Mouse (Mus musculus) forebrain, embryonic 15.5 days (tissue): ENCODE data around the gene Nr1d1. TPM values are rescaled to one million over a fixed set of nuclear protein-coding genes. Genes with fewer than 3 reads are reported as not detected.

Source experiments
- ATAC-seq: fragments of 200-750 bp; cut with Nextera tagmentation; replicated peaks from 2 replicates; pipeline ENCODE4 v1.8.0; 2017; ENCODE audit warnings: mild to moderate bottlenecking, moderate TSS enrichment, moderate library complexity
- H3K27ac ChIP-seq: fragments of 300-500 bp; sonication (generic); replicated peaks from 2 replicates; pipeline ENCODE4 v1.5.1; 2015; ENCODE audit warnings: mild to moderate bottlenecking, inconsistent platforms
- H3K27me3 ChIP-seq: fragments of 300-500 bp; sonication (generic); 2 replicates; pipeline ENCODE4 v1.6.1; 2015; ENCODE audit warnings: inconsistent platforms
- H3K36me3 ChIP-seq: fragments of 300-500 bp; sonication (generic); 2 replicates; pipeline ENCODE4 v1.6.1; 2015; ENCODE audit warnings: mild to moderate bottlenecking, inconsistent platforms
- H3K4me1 ChIP-seq: fragments of 300-500 bp; sonication (generic); 2 replicates; pipeline ENCODE4 v1.6.1; 2015; ENCODE audit warnings: inconsistent platforms
- H3K4me2 ChIP-seq: fragments of 300-500 bp; sonication (generic); replicated peaks from 2 replicates; pipeline ENCODE4 v1.6.1; 2015; ENCODE audit warnings: mild to moderate bottlenecking, inconsistent platforms
- H3K4me3 ChIP-seq: fragments of 300-500 bp; sonication (generic); 2 replicates; pipeline ENCODE4 v1.5.1; 2015; ENCODE audit warnings: mild to moderate bottlenecking, inconsistent platforms
- H3K9ac ChIP-seq: fragments of 300-500 bp; sonication (generic); replicated peaks from 2 replicates; pipeline ENCODE4 v1.6.1; 2015; ENCODE audit warnings: mild to moderate bottlenecking, inconsistent platforms
- H3K9me3 ChIP-seq: fragments of 300-500 bp; sonication (generic); 2 replicates; pipeline ENCODE4 v1.6.1; 2016; ENCODE audit warnings: inconsistent platforms
- WGBS: fragments of 180-500 bp; shearing (Covaris S2); methylation state at CpG from one replicate; pipeline ENCODE4 v1.1.7; 2015; ENCODE audit warnings: mixed read lengths; 5-methylcytosine and 5-hydroxymethylcytosine counted together
- polyA plus RNA-seq: library from polyadenylated mRNA; unstranded; fragments of >200 nt; fragmentation: Nextera tagmentation; extraction: Ambion mirVana; gene quantifications from 2 replicates; pipeline ENCODE4 v1.2.1, GENCODE M21; 2015

Gene Nr1d1
- polyA plus RNA-seq, 1 experiment from 2014 or later = 3.6 TPM

DNA sequence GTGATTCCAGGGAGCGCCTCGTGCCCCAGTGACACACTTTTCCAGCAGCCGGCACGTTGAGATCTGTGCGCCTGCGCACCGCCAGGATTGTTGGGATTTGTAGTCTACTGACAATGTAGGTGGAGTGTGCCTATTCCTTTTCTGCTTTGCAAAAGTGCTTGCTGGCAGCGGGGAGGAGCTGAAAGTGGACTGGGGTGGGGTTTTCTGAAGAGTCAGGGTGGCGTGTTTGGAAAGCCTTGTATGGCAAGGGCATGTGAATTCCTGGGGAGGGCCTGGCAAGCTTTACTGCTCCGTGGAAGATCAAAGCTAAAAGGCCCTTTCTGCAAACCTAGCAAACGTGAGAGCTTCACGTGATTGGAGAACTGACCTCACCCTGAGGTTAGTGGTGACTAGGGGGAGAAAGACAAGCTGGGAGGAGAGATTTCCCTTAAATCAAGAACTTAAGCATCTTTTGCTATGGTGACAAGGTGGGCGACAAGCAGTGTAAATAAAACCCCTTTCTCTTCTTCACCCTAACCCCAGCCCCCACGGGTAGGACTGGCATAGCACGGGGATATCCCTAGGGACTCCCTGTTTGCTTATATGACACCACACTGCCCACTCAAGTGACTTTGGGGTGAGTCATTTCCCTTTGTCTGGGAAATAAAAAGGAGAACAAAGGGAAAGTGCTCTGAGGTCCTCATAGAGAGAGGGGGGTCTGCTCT, 367 bp upstream of the Nr1d1 start:
- Histone ChIP-seq H3K9ac (0 out of 2 replicates have a peak overlapping the region, but pooled peaks have one; percentile 1), H3K4me1 (peaks cover 48% of the 10 kb centered on the region), H3K9me3 (no peaks in the 10 kb centered on the region), H3K4me3 (peak overlapping the region; percentile 40), H3K36me3 (peaks cover 7% of the 10 kb centered on the region), H3K4me2 (peak overlapping the region; percentile 88), H3K27me3 (no peaks in the 10 kb centered on the region), H3K27ac (peak overlapping the region; percentile 73)
- ATAC-seq = peak; percentile 87
- 8% methylated on average over 15 of the region's 15 CpGs for WGBS

DNA sequence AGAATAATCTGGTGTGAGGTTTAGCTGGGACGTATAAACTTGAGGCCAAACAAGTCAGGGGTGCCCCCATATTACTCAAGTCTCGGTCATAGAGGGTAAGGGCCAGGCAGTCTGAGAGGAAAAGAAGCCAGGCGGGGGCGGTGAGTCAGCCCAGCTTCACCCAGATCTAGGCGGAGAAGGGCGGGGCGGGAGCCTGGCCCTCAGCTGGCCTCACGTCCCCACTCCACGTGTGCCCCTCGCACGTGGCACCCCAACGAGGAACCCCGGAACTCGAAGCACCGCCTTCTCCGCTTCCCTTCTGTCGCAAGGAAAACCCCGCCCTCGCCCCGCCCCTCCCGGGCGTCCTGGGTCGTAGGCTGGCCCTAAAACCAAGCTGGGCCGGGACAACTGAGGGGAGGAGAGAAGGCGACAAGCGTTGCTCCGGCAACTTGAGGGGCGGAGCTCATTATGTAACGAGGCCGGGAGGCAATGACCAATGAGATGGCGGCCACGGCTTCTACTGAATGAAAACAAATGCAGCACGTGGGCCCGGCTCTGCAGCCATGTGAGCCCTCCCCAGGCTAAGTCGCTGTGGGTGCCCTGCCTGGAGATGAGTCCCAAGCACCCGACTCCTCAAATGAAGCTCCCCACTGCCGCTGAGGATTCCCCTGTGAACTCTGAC, 1.4 kb downstream of the Nr1d1 start:
- H3K27me3 ChIP-seq = no peaks in the 10 kb centered on the region
- peak; percentile 67 for ATAC-seq
- WGBS = under 1% methylated on average over 37 of the region's 37 CpGs
- no peaks in the 10 kb centered on the region for H3K9me3 ChIP-seq
- peak overlapping the region; percentile 88 for H3K4me2 ChIP-seq
- peaks cover 60% of the 10 kb centered on the region for H3K4me1 ChIP-seq
- peak overlapping the region; percentile 51; the same call in 1 of the 2 replicates for H3K9ac ChIP-seq
- peak overlapping the region; percentile 73; the same call in 1 of the 2 replicates for H3K27ac ChIP-seq
- peak overlapping the region; percentile 40 for H3K4me3 ChIP-seq
- peaks cover 24% of the 10 kb centered on the region for H3K36me3 ChIP-seq

- no peak overlapping the region for H3K9ac ChIP-seq
- no peaks in the 10 kb centered on the region for H3K9me3 ChIP-seq
- H3K27me3 ChIP-seq = no peaks in the 10 kb centered on the region
- peaks cover 29% of the 10 kb centered on the region for H3K36me3 ChIP-seq
- 81% methylated on average over 8 of the region's 8 CpGs for WGBS
- H3K4me1 ChIP-seq = peaks cover 70% of the 10 kb centered on the region
- no peak overlapping the region for H3K4me3 ChIP-seq
- peak overlapping the region; percentile 7; the same call in 1 of the 2 replicates for H3K27ac ChIP-seq
- peak overlapping the region; percentile 88; the same call in 1 of the 2 replicates for H3K4me2 ChIP-seq
- no peak for ATAC-seq
Observed at GRCm38 (mm10) chr11:98772667-98773171, 2.4 kb downstream of the Nr1d1 start.

DNA sequence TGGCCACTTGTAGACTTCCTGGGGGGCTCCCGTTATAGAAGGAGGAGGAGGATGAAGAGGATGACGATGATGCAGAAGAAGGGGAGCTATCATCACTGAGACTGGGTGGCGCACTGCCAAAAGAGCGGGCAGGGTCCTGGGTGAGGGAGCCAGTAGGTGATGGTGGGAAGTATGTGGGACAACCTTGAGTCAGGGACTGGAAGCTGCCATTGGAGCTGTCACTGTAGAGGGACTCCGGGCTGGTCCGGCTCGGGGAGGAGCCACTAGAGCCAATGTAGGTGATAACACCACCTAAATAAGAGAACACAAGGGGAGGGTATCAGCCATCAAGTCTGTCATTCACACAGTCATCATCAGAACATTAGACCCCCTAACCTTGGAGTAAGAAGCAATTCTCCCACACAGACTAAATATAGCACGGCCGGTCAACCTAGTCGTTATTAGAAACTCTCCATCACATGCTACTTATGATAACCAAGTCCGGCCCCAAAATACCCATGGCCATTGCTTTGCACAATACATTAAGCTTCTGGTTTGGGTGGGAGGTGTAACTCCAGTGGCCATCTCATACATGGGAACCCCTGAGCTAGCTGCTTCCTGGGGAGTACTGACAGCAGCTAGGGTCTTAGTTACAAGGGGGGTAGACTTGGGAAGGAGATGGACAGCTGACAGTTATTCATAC, 3.1 kb downstream of the Nr1d1 start:
- H3K4me2 ChIP-seq = no peak overlapping the region
- peaks cover 29% of the 10 kb centered on the region for H3K36me3 ChIP-seq
- no peak overlapping the region for H3K27ac ChIP-seq
- 90% methylated on average over 11 of the region's 11 CpGs for WGBS
- ATAC-seq = no peak
- no peaks in the 10 kb centered on the region for H3K9me3 ChIP-seq
- H3K4me1 ChIP-seq = peaks cover 75% of the 10 kb centered on the region
- no peaks in the 10 kb centered on the region for H3K27me3 ChIP-seq
- no peak overlapping the region for H3K9ac ChIP-seq
- H3K4me3 ChIP-seq = no peak overlapping the region

GRCm38 (mm10) chr11:98771131-98771530, 4.0 kb downstream of the Nr1d1 start:
- H3K27ac ChIP-seq = peak overlapping the region; percentile 41
- H3K4me1 ChIP-seq = peaks cover 78% of the 10 kb centered on the region
- 91% methylated on average over 18 of the region's 18 CpGs for WGBS
- H3K36me3 ChIP-seq = peaks cover 29% of the 10 kb centered on the region
- no peaks in the 10 kb centered on the region for H3K27me3 ChIP-seq
- H3K4me3 ChIP-seq = no peak overlapping the region
- no peak overlapping the region for H3K9ac ChIP-seq
- ATAC-seq = no peak
- H3K9me3 ChIP-seq = no peaks in the 10 kb centered on the region
- no peak overlapping the region for H3K4me2 ChIP-seq

DNA sequence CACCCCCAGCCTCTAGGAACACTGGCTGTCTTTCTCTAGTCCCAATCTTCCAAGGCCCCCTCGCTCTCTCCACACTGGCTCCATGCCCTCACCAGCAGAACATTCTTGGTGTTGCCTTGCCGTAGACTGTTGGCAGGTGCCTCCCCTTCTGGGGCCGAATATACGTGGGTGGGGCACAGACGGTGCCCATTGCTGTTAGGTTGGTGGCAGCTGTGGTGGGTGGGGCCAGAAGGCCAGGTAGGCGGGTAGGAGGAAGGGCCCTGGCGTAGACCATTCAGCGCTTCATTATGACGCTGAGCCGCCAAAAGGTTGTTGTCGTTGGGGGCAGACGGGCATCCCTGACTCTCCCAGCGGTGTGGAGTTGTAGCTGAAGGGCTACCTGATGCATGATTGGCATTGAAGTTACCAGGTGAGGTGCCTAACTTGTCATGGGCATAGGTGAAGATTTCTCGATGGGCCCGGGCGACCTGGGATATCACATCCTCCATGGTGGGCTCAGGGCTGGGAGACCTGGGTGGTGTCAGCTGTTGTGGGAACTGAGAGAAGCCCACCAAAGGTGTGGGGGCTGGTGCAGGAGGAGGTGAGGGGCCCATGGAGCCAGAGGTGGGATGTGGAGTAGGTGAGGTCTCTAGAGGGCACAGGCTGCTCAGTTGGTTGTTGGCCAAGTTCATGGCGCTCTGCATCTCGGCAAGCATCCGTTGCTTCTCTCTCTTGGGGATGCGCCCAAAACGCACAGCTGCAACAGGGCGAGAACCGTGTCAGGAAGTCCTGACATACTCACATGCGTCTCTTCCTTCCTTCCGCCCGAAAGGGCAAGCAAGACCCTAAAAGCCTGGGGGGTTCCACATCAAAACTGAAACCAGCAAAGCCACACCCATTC, 4.8 kb downstream of the Nr1d1 start:
- ATAC-seq = no peak
- Histone ChIP-seq H3K27ac (peak overlapping the region; percentile 41), H3K36me3 (peaks cover 36% of the 10 kb centered on the region), H3K4me1 (peaks cover 78% of the 10 kb centered on the region), H3K4me3 (no peak overlapping the region), H3K9ac (no peak overlapping the region), H3K9me3 (no peaks in the 10 kb centered on the region), H3K4me2 (no peak overlapping the region), H3K27me3 (no peaks in the 10 kb centered on the region)
- 87% methylated on average over 26 of the region's 26 CpGs for WGBS

DNA sequence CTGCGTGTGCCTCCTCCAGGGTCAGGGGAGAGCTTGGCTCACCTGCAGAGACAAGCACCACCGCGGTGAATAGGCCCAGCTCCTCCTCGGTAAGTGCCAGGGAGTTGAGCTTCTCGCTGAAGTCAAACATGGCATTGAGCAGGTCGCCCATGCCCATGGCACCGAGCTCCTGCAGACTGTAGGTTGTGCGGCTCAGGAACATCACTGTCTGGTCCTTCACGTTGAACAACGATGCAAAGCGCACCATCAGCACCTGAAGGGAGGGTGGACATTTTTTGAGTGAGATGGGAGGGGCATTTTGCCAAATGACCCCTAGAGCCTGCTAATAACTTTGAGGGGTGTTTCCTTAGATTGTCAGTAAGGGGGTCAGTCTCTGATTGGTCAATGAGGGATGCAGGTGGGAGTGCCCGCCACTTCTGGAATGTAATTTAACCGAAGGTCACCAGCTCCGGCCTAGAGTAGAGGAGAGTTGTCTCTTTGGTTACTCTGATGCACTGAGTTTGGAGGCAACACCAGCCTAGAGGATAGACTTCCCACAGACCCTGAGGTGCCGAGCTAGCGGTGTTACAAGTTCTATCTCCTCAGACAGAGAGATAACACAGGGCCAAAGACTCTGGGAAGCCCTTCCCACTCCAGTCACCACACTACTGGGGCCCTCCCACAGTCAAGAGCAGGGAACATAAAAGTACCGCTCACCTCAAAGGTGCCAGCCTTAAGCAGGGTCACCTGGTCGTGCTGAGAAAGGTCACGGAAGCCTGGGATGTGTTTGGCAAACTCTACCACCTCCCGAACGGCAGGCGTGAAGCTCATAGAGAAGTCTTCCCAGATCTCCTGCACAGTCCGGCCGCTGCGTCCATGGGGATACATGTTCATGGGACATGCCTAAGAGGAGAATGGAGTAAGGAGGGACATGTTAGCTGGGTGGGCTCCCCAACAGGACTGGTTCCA, 5.9 kb downstream of the Nr1d1 start:
- Histone ChIP-seq H3K36me3 (peaks cover 45% of the 10 kb centered on the region), H3K27me3 (no peaks in the 10 kb centered on the region), H3K27ac (peak overlapping the region; percentile 81), H3K9ac (no peak overlapping the region), H3K4me2 (0 out of 2 replicates have a peak overlapping the region, but pooled peaks have one; percentile 36), H3K9me3 (no peaks in the 10 kb centered on the region), H3K4me3 (no peak overlapping the region), H3K4me1 (peaks cover 78% of the 10 kb centered on the region)
- 87% methylated on average over 25 of the region's 25 CpGs for WGBS
- ATAC-seq = no peak

GRCm38 (mm10) chr11:98768127-98769006, 6.8 kb downstream of the Nr1d1 start:
- peaks cover 54% of the 10 kb centered on the region for H3K36me3 ChIP-seq

GRCm38 (mm10) chr11:98767713-98768112, 7.4 kb downstream of the Nr1d1 start:
- Histone ChIP-seq H3K4me1 (peaks cover 62% of the 10 kb centered on the region), H3K9ac (0 out of 2 replicates have a peak overlapping the region, but pooled peaks have one; percentile 31), H3K27ac (peak overlapping the region; percentile 81), H3K4me2 (peak overlapping the region; percentile 36), H3K9me3 (no peaks in the 10 kb centered on the region), H3K36me3 (peaks cover 61% of the 10 kb centered on the region), H3K27me3 (no peaks in the 10 kb centered on the region), H3K4me3 (peak overlapping the region; percentile 19; the same call in 1 of the 2 replicates)
- ATAC-seq = 0 out of 2 replicates have a peak, but pooled peaks have one; percentile 5
- WGBS = 9% methylated on average over 4 of the region's 4 CpGs

More at GRCm38 (mm10) chr11:98768127-98769006, 6.8 kb downstream of the Nr1d1 start:
- H3K4me2 ChIP-seq = peak overlapping the region; percentile 36
- 25% methylated on average over 37 of the region's 39 CpGs for WGBS
- H3K9ac ChIP-seq = peak overlapping the region; percentile 31
- H3K4me3 ChIP-seq = peak overlapping the region; percentile 19; the same call in 1 of the 2 replicates
- H3K27ac ChIP-seq = peak overlapping the region; percentile 81
- no peaks in the 10 kb centered on the region for H3K9me3 ChIP-seq
- ATAC-seq = no peak
- H3K4me1 ChIP-seq = peaks cover 68% of the 10 kb centered on the region
- no peaks in the 10 kb centered on the region for H3K27me3 ChIP-seq

- H3K4me2 ChIP-seq = peak overlapping the region; percentile 15
- ATAC-seq = peak; percentile 52
- no peaks in the 10 kb centered on the region for H3K27me3 ChIP-seq
- H3K9me3 ChIP-seq = no peaks in the 10 kb centered on the region
- WGBS = 24% methylated on average over 9 of the region's 9 CpGs
- H3K36me3 ChIP-seq = peaks cover 65% of the 10 kb centered on the region
- peak overlapping the region; percentile 81 for H3K27ac ChIP-seq
- H3K4me1 ChIP-seq = peaks cover 58% of the 10 kb centered on the region
- no peak overlapping the region for H3K4me3 ChIP-seq
- no peak overlapping the region for H3K9ac ChIP-seq
Observed at GRCm38 (mm10) chr11:98767276-98767675, 7.9 kb downstream of the Nr1d1 start.
